Mouse (Mus musculus): ENCODE measurements around the gene Ddx39.

DNA sequence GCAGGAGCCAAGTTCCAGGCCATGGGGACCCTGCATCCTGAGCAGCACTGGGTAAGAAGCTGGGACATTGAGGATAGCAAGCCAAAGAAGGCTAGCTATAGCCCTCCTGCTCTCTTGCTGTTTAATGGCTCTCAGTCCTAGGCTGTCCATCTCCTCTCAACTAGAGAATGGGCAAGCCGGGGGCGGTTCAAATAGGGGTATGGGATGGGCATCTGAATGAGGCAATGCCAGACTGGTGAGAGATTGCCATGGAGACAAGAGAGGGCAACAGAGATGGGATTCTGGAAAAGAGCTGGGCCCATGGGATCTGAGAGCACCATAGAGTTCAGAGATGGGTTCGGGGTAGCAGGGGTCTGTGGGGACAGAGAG, 48.1 kb upstream of the Ddx39 start:
- TF ChIP-seq TAL1 (conservative IDR thresholded peaks at IDR 0.05; ENCODE audit: low read depth, low read length) (no peak), CTCF (IDR thresholded peaks at IDR 0.05; ENCODE audit: low read depth, low read length) (no peak)

Data from G1E (cell line).